Comparison of ENCODE assay signal across 9 mouse cellular contexts in genomic region chr14:24358295-24358951, GRCm38 (mm10).
DNase-seq lines count a peak whose midpoint lies in the region; ATAC-seq and TF ChIP-seq lines count a peak whose summit lies in the region.
"Had no signal": no experiment of that assay in that cellular context is flagged by ENCODE, and none has a peak within 500 bp of the region (broad histone marks: within the 10 kb centered on the region; RNA-seq: fewer than 3 reads in every experiment).

No protein-coding gene starts in this region.

- WGBS in intestine, embryonic 14.5 days = 67% methylated on average over 22 of the region's 22 CpGs
- WGBS in intestine, embryonic 15.5 days = 69% methylated on average over 22 of the region's 22 CpGs
- 64% methylated on average over 22 of the region's 22 CpGs for WGBS in midbrain, postnatal 0 days

- H3K4me3 ChIP-seq in intestine, embryonic 14.5 days (ENCODE audit: low read depth, low read length) = no peak overlapping the region
- no peak overlapping the region for H3K4me3 ChIP-seq in intestine, embryonic 15.5 days (replicated peaks)
- no peak overlapping the region for H3K4me3 ChIP-seq in E14TG2a.4 (replicated peaks; ENCODE audit: low read length)
- H3K4me3 ChIP-seq in midbrain, postnatal 0 days (ENCODE audit: low read depth, low read length) = no peak overlapping the region
- H3K4me3 ChIP-seq: midbrain, embryonic 12.5 days had no signal

- TF ChIP-seq CTCF in E14TG2a.4 (conservative IDR thresholded peaks at IDR 0.05; ENCODE audit: low read length) = peak; percentile 11
- TF ChIP-seq CTCF in midbrain, postnatal 0 days (IDR thresholded peaks at IDR 0.05) = peak; percentile 67

- no peaks in the 10 kb centered on the region for H3K4me1 ChIP-seq in intestine, embryonic 14.5 days (replicated peaks; ENCODE audit: control insufficient read depth, insufficient read depth, low read length)
- no peaks in the 10 kb centered on the region for H3K4me1 ChIP-seq in intestine, embryonic 15.5 days (replicated peaks)
- no peaks in the 10 kb centered on the region for H3K4me1 ChIP-seq in E14TG2a.4 (replicated peaks; ENCODE audit: low read depth, low read length)
- H3K4me1 ChIP-seq in midbrain, postnatal 0 days (ENCODE audit: insufficient read depth, low read length) = no peaks in the 10 kb centered on the region
- H3K4me1 ChIP-seq: midbrain, embryonic 12.5 days had no signal

- DNase-seq in intestine, embryonic 14.5 days (ENCODE audit: low spot score) = peak; percentile 68
- peak; percentile 63 for DNase-seq in adrenal gland, postnatal 25 days
- peak; percentile 43 for DNase-seq in embryo, embryonic 9.5 days (ENCODE audit: extremely low spot score)
- peak; percentile 7 for DNase-seq in layer of hippocampus, adult 9-11 months
- peak; percentile 24 for DNase-seq in midbrain, postnatal 0 days (ENCODE audit: low spot score)
- DNase-seq in thymus, postnatal 4 days = peak; percentile 79

- ATAC-seq in intestine, embryonic 14.5 days (replicated peaks; ENCODE audit: low FRiP score, low TSS enrichment, low read depth) = no peak
- ATAC-seq in intestine, embryonic 15.5 days = no peak
- ATAC-seq in midbrain, postnatal 0 days (ENCODE audit: low FRiP score) = no peak

- H3K27me3 ChIP-seq in intestine, embryonic 14.5 days (replicated peaks; ENCODE audit: control insufficient read depth, insufficient read depth, low read length) = no peaks in the 10 kb centered on the region
- no peaks in the 10 kb centered on the region for H3K27me3 ChIP-seq in intestine, embryonic 15.5 days (replicated peaks)
- no peaks in the 10 kb centered on the region for H3K27me3 ChIP-seq in E14TG2a.4 (ENCODE audit: insufficient read depth, low read length)
- no peaks in the 10 kb centered on the region for H3K27me3 ChIP-seq in midbrain, postnatal 0 days (ENCODE audit: insufficient read depth, low read length)
- H3K27me3 ChIP-seq: midbrain, embryonic 12.5 days had no signal

- H3K27ac ChIP-seq in intestine, embryonic 14.5 days (ENCODE audit: low read depth) = no peak overlapping the region
- no peak overlapping the region for H3K27ac ChIP-seq in intestine, embryonic 15.5 days
- H3K27ac ChIP-seq in midbrain, postnatal 0 days (ENCODE audit: low read depth, low read length) = no peak overlapping the region
- H3K27ac ChIP-seq: midbrain, embryonic 12.5 days had no signal

- no peak overlapping the region for H3K9ac ChIP-seq in intestine, embryonic 14.5 days (ENCODE audit: low read length)
- H3K9ac ChIP-seq in intestine, embryonic 15.5 days = no peak overlapping the region
- no peak overlapping the region for H3K9ac ChIP-seq in midbrain, postnatal 0 days (replicated peaks; ENCODE audit: low read length, poor library complexity, severe bottlenecking)
- H3K9ac ChIP-seq: midbrain, embryonic 12.5 days had no signal

- no peak overlapping the region for H3K4me2 ChIP-seq in intestine, embryonic 14.5 days (ENCODE audit: low read length)
- no peak overlapping the region for H3K4me2 ChIP-seq in intestine, embryonic 15.5 days (replicated peaks)
- H3K4me2 ChIP-seq in midbrain, postnatal 0 days (ENCODE audit: low read depth, low read length, poor library complexity, severe bottlenecking) = no peak overlapping the region
- H3K4me2 ChIP-seq: midbrain, embryonic 12.5 days had no signal

- H3K36me3 ChIP-seq in intestine, embryonic 14.5 days (ENCODE audit: control insufficient read depth, insufficient read depth, low read length) = no peaks in the 10 kb centered on the region
- no peaks in the 10 kb centered on the region for H3K36me3 ChIP-seq in intestine, embryonic 15.5 days
- no peaks in the 10 kb centered on the region for H3K36me3 ChIP-seq in E14TG2a.4 (ENCODE audit: insufficient read depth, low read length)
- H3K36me3 ChIP-seq in midbrain, postnatal 0 days (ENCODE audit: insufficient read depth, low read length) = no peaks in the 10 kb centered on the region
- H3K36me3 ChIP-seq: midbrain, embryonic 12.5 days had no signal

- H3K9me3 ChIP-seq in intestine, embryonic 14.5 days (ENCODE audit: control insufficient read depth, low read length) = no peaks in the 10 kb centered on the region
- H3K9me3 ChIP-seq in intestine, embryonic 15.5 days = no peaks in the 10 kb centered on the region
- H3K9me3 ChIP-seq in E14TG2a.4 (ENCODE audit: low read length) = peaks cover 11% of the 10 kb centered on the region
- no peaks in the 10 kb centered on the region for H3K9me3 ChIP-seq in midbrain, postnatal 0 days (ENCODE audit: low read length)
- H3K9me3 ChIP-seq: midbrain, embryonic 12.5 days had no signal

Comparison
In these comparisons a context has a peak if more than half of its experiments do, and no peak if none do; other contexts are left out.
1. DNase-seq: peak in every context shown above with its lines; median percentile 79 in thymus, postnatal 4 days; 68 in intestine, embryonic 14.5 days; 63 in adrenal gland, postnatal 25 days; 43 in embryo, embryonic 9.5 days; 24 in midbrain, postnatal 0 days; 7 in layer of hippocampus, adult 9-11 months.